Mouse (Mus musculus) ovary, postnatal 36 days (tissue): ENCODE data around the gene Npc1l1.

ENCODE experiments used
- DNase-seq: peaks from one replicate; pipeline ENCODE4 v3.0.0; 2022; ENCODE audit warnings: low spot score, mixed read lengths

The Npc1l1 gene

DNA sequence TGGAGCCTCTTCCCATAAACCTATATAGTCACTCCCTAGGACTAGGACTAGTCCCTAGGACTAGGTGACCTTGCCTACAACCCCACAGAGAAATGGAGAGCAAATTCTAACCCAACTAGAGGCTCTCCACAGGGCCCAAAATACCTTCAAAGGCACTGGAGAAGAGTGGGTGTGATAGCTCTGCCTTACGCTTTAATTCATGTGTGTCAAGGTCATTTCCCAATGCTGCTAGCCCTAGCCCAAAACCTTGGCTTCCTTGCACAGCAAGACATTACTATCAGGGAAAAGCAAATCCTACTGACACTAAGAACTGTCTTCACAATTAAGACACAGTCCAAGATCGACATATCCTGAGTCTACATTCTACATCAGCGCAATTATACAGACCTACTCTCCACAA lies 66.9 kb downstream of the Npc1l1 start:
- DNase-seq: no peak

DNA sequence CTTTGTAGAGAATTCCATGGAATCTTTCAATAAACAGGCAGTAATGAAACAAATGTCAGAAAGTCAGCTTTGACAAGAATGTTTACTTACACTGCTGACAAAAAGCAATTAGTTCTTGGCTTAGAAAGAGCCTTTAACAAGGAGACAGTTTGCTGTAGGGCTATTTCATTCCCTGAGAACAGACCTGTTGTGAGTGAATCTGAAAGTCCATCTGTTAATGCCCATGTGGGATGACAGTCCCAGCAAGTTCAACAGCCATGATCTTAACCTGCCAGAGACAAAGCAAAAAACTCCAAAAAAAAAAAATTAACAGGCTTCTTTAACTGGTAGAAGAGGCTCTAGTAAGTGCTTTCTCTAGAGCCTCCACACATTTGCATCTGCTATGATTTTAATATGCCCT lies 68.4 kb downstream of the Npc1l1 start:
- no peak for DNase-seq
